Mouse (Mus musculus) kidney, postnatal 14 days (tissue): ENCODE data around the gene Hdac11.

ENCODE experiments used
- DNase-seq: peaks from one replicate; pipeline ENCODE4 v3.0.0; 2022; ENCODE audit warnings: mixed read lengths

Hdac11 gene

GRCm38 (mm10) chr6:91171396-91171895, 15.0 kb downstream of the Hdac11 start:
- no peak for DNase-seq

GRCm38 (mm10) chr6:91172381-91172780, 15.9 kb downstream of the Hdac11 start:
- no peak for DNase-seq

GRCm38 (mm10) chr6:91173221-91173880, 16.9 kb downstream of the Hdac11 start:
- DNase-seq, result peak; percentile 57

GRCm38 (mm10) chr6:91174211-91174610, 17.7 kb downstream of the Hdac11 start:
- no peak for DNase-seq

DNA sequence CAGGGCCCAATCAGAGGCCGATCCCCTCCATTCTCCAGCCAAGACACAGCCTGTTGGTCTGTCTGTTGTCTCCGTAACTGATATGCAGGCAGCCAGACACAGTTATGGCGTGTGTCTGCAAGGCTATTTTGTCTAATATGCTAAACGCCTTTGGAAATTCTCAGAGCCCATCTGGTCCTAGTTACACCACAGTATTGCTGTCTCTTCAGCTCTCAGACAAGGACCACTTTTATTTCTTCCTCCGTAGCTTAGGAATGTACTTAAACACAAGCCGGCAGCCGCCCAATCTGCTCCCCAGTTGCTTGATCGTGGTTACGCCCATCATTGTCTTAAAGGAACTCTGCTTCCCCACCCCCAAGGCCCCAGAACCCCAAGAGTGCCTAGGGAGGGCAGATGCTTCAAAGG, 24.3 kb downstream of the Hdac11 start:
- no peak for DNase-seq

GRCm38 (mm10) chr6:91181320-91181719, 24.9 kb downstream of the Hdac11 start:
- peak; percentile 78 for DNase-seq

DNA sequence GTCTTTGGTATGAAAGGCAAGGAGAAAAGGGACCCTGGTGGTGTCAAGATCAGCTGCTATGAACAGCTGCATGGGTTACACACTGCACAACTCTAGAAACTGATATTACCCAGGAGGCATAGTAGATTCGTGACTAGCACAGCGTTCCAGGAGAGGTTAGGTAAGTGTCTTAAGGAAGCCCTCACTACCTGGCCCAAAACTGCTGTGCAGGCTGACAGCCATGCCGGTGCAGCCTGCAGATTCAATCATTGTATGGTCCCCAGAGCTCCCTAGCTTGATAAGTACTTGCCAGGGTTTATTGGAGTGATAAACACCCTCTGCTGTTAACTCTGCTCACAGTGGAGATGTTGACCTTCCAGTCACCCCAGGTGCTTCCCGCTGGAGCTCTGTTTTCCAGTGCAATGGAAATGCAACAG, 25.6 kb downstream of the Hdac11 start:
- DNase-seq, result no peak

DNA sequence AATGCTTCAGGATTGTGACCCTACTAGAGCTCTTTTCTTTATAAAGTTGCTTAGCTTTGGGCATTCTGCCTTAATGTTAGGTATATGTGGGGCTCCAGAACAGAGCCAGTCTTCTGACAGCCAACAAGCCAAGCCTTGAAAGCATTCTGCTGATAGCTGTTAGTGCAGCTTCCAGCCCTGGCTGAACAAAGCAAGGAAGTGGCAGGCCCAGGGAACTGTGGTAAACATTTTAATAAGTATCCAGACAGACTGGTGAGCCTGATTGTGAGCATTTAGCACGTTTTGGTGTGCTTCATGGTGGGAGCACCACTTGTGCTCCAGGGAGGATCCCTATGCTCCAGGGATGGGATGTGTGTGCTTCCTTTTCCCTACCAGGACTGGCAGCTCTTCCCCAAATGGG, 26.6 kb downstream of the Hdac11 start:
- DNase-seq, result no peak

- peak; percentile 38 for DNase-seq
These were observed 27.5 kb downstream of the Hdac11 start for GRCm38 (mm10) chr6:91183980-91184379.

DNA sequence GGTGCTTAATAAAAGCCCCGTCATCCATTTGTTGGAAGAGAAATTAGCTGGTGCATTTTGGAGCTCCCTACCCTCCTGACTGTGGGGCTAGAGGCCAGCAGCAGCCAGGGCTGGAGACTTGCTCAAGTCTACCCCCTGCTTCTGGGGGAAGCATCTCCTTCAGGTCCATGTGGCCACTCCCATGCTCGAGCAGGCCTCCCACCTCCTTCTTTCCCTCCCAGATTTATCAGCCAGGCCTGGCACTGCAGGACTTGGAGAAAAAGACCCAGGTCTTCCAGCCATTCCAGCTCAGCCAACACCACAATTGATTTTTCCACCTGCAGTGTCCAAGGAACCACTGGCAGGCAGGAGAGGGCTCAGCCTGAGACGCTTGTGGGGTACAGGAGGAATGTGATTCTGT, 28.3 kb downstream of the Hdac11 start:
- DNase-seq, result no peak

DNA sequence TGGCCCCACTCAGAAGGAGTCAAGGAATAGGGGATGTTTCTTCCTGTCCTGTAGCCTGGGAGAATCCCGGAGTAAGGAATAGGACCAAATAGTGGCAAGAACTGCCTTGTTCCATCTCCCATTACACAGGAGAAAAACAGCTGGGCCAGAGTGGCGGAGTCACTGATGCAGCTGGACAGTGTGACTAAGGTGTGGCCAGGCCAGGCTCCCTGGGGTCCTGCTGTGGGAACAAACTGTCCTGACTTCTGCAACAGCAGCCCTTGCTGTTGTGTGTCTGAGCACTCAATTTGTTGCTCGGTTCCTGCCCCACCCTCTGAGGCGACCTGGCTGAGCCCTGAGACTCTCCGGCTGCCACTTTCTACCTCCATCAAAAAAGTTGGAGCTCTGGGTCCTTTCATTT, 29.0 kb downstream of the Hdac11 start:
- DNase-seq, result no peak

- DNase-seq, result no peak
These were observed 29.9 kb downstream of the Hdac11 start for GRCm38 (mm10) chr6:91186161-91186931.

DNA sequence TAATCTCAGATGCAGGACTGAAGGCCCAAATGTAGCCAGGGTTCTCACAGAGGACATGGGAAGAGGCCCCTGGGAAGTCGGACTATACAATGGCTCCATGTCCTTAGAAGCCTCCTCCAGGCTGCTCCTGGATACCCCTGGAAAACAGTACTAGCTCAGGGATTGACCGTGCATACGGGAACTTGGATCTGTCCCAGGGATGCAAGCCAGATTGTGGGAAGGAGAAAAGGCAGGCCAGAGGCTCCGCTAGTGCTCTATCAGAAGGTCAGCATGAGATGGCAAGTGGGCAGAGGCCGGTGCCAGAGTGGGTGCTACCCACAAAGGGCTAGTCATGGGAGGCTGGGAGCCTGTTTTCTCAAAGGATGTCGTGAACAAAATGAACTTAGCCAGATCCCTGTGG, 30.5 kb downstream of the Hdac11 start:
- DNase-seq, result no peak

DNA sequence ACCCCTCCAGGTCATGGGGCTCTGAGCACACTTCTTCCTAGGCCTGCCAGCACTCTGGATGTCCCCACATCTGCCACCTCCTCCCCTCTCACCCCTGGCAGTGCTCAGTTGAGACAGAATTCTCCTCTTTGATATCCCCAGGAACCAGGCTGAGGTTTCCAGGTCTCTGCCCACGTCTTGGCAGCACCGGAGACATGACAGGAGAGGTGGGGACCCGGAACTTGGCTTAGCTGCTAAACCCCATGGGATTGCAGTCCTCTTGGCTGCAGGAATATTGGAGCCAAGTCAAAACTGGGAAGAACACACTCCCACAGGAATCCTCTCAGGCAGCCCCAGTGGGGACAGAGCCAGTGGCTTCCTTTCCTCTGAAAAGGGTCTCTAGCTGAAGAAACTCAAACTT, 31.4 kb downstream of the Hdac11 start:
- no peak for DNase-seq

DNA sequence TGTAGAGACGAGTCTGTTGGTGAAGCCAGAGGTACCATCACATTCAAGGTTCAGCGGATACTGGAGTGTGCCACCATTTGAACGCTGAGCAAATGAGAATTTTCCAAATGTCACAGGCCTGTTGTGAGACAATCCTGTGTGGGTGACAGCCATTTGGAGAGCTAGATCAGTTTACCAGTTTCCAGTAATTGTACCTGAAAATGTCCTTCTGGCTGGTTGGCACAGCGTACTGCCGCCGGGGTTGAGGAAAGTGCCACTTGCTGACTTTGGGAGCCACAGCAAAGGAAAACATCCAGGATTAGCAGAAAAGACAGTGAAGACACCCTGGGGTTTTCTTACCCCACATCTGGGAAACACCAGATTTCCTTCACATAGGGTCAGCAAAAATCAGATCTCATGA, 33.5 kb downstream of the Hdac11 start:
- no peak for DNase-seq

- no peak for DNase-seq
These were observed 35.0 kb downstream of the Hdac11 start for GRCm38 (mm10) chr6:91191465-91191864.

- DNase-seq, result no peak
These were observed 36.0 kb downstream of the Hdac11 start for GRCm38 (mm10) chr6:91192421-91192820.

DNA sequence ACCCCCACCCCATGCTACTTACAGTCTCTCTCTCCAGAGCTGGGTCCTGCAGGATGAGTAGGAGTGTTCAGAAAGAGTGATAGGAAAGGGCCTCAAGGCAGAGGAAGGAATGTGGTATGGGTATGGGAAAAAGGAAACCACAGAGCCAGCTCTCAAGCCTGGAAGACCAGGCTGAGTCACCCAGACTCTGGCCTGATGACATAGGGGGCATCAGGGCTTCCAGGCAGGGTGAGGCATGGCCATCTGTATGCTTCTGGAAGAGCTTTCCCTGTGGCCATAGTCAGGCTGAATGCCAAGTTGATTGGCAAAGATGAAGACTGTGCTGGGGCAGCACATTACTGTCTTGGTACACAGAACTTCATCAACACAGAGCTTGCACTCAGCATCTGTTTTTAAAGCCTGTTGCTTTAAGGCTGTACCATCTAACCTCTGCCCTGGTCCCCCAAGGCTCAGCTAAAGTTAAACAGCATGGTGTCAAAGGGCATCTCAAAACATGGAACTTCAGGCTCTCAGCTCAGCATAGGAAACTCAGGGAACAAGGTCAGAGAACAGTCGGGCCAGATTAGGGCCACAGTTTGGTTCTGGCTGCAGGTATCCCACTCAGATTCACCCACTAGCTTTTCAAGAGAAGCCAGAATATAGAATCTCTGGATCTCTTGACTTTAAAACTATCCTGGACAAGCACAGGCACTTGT, 36.5 kb downstream of the Hdac11 start:
- DNase-seq, result no peak

DNA sequence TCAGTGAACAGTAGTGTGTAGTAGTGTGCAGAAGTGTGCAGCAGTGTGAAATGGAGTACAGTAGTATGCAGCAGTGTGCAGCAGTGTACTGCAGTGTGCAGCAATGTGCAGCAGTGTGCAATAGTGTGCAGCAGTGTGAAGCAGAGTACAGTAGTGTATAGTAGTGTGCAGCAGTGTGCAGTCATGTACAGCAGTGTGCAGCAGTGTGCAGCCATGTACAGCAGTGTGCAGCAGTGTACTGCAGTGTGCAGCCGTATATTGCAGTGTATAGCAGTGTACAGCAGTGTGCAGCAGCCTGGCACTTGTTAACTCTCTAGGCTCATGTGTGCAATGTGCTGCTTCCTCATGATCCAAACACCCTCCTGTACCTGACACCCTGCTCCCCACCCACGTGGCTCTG, 42.0 kb downstream of the Hdac11 start:
- no peak for DNase-seq

- no peak for DNase-seq
These were observed 44.1 kb downstream of the Hdac11 start for GRCm38 (mm10) chr6:91200429-91201188.

GRCm38 (mm10) chr6:91201881-91202341, 45.4 kb downstream of the Hdac11 start:
- DNase-seq, result no peak

DNA sequence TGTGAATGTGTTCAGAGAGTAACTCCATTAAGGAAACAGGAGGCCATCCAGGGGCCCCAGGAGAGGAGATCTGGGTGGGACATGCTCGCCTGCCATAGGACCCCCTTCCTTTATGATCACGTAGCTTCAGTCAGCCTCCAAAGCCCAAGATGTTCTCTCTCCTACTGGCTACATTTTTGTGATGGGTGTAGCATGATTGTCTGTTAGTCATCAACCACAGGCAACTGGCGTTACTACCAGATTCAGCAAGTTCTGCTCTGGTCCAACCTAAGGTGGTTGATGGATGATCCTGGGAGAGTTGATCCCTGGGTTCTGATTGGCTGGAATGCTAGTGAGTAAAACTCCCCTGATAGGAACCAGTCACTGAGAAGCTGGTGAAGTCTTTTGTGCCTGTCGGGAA, 46.1 kb downstream of the Hdac11 start:
- no peak for DNase-seq

GRCm38 (mm10) chr6:91205346-91205745, 48.9 kb downstream of the Hdac11 start:
- no peak for DNase-seq
